Mouse (Mus musculus): ENCODE measurements around the gene Slc2a4. TPM values are rescaled to one million over a fixed set of nuclear protein-coding genes. Genes with fewer than 3 reads are reported as not detected.

Gene Slc2a4
- polyA plus RNA-seq (2016; fragmentation: Nextera tagmentation; extraction: Ambion mirVana): 11.0 and 13.0 TPM in 2 replicates

- WGBS: under 1% methylated on average over 34 of the region's 34 CpGs
- Histone ChIP-seq H3K27me3 (ENCODE audit: insufficient read depth, poor library complexity, severe bottlenecking) (peaks cover 14% of the 10 kb centered on the region), H3K4me1 (replicated peaks) (peaks cover 31% of the 10 kb centered on the region), H3K36me3 (peaks cover 31% of the 10 kb centered on the region), H3K27ac (peak within 1 kb of the TSS; percentile 95), H3K9me3 (no peaks in the 10 kb centered on the region), H3K4me3 (peak within 1 kb of the TSS; percentile 60)
- DNase-seq (ENCODE audit: low spot score): peak; percentile 97
Observed at GRCm38 (mm10) chr11:69948066-69948762, at the start of gene Slc2a4. Gene Slc2a4, minus strand, starts transcription at chr11:69948188.

- Histone ChIP-seq H3K4me1 (replicated peaks) (peaks cover 60% of the 10 kb centered on the region), H3K36me3 (peaks cover 51% of the 10 kb centered on the region)
- 2% methylated on average over 44 of the region's 44 CpGs for WGBS
Observed at GRCm38 (mm10) chr11:69997070-69997509, 49.1 kb upstream of the Slc2a4 start.

GRCm38 (mm10) chr11:69996161-69997061 is 48.4 kb upstream of the Slc2a4 start:
- Histone ChIP-seq H3K27ac (peak overlapping the region; percentile 98), H3K36me3 (peaks cover 47% of the 10 kb centered on the region), H3K9me3 (no peaks in the 10 kb centered on the region), H3K27me3 (ENCODE audit: insufficient read depth, poor library complexity, severe bottlenecking) (no peaks in the 10 kb centered on the region), H3K4me3 (peak overlapping the region; percentile 99), H3K4me1 (replicated peaks) (peaks cover 55% of the 10 kb centered on the region)
- WGBS: 1% methylated on average over 65 of the region's 66 CpGs
- DNase-seq (ENCODE audit: low spot score): peak; percentile 52

More at GRCm38 (mm10) chr11:69997070-69997509, 49.1 kb upstream of the Slc2a4 start:
- peak overlapping the region; percentile 98 for H3K27ac ChIP-seq
- peak overlapping the region; percentile 99 for H3K4me3 ChIP-seq
- peak; percentile 89 for DNase-seq (ENCODE audit: low spot score)
- no peaks in the 10 kb centered on the region for H3K27me3 ChIP-seq (ENCODE audit: insufficient read depth, poor library complexity, severe bottlenecking)
- H3K9me3 ChIP-seq: no peaks in the 10 kb centered on the region

- no peaks in the 10 kb centered on the region for H3K27me3 ChIP-seq (ENCODE audit: insufficient read depth, poor library complexity, severe bottlenecking)
- DNase-seq (ENCODE audit: low spot score): peak; percentile 99
- H3K4me1 ChIP-seq (replicated peaks): peaks cover 54% of the 10 kb centered on the region
- peak within 1 kb of the TSS; percentile 98 for H3K27ac ChIP-seq
- peak within 1 kb of the TSS; percentile 99 for H3K4me3 ChIP-seq
- WGBS: under 1% methylated on average over 36 of the region's 36 CpGs
- no peaks in the 10 kb centered on the region for H3K9me3 ChIP-seq
- peaks cover 47% of the 10 kb centered on the region for H3K36me3 ChIP-seq
Observed at GRCm38 (mm10) chr11:69995391-69995960, 47.5 kb upstream of the Slc2a4 start, which contains the start of gene Phf23. Gene Phf23, plus strand, starts transcription at chr11:69995777.

GRCm38 (mm10) chr11:69994401-69995090 is 46.6 kb upstream of the Slc2a4 start:
- 87% methylated on average over 11 of the region's 11 CpGs for WGBS
- Histone ChIP-seq H3K4me1 (replicated peaks) (peaks cover 54% of the 10 kb centered on the region), H3K9me3 (no peaks in the 10 kb centered on the region), H3K27ac (no peak overlapping the region), H3K36me3 (peaks cover 48% of the 10 kb centered on the region), H3K4me3 (peak overlapping the region; percentile 99), H3K27me3 (ENCODE audit: insufficient read depth, poor library complexity, severe bottlenecking) (no peaks in the 10 kb centered on the region)
- no peak for DNase-seq (ENCODE audit: low spot score)

DNA sequence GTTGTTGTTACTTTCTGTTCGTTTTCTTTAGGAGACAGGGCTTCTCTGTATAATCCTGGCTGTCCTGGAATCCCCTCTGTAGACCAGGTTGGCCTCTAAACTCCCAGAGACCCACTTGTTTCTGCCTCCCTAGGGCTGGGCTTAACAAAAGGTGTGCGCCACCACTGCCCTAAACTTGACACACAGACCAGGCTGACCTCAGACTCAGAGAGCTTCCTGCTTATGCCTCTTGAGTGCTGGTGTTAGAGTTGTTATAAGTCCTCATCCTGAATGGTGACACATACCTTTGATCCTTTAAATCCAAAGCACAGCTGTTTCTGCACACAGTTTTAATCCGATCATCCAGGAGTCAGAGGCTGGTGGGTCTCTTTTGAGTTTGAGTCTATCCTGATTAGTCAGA is 44.9 kb upstream of the Slc2a4 start:
- Histone ChIP-seq H3K27me3 (ENCODE audit: insufficient read depth, poor library complexity, severe bottlenecking) (no peaks in the 10 kb centered on the region), H3K27ac (no peak overlapping the region), H3K4me3 (peak overlapping the region; percentile 86), H3K9me3 (no peaks in the 10 kb centered on the region), H3K4me1 (replicated peaks) (peaks cover 45% of the 10 kb centered on the region), H3K36me3 (peaks cover 48% of the 10 kb centered on the region)
- WGBS: 93% methylated on average over 3 of the region's 3 CpGs
- DNase-seq (ENCODE audit: low spot score): no peak

GRCm38 (mm10) chr11:69992396-69992795 is 44.4 kb upstream of the Slc2a4 start:
- H3K27me3 ChIP-seq (ENCODE audit: insufficient read depth, poor library complexity, severe bottlenecking): no peaks in the 10 kb centered on the region
- peak overlapping the region; percentile 86 for H3K4me3 ChIP-seq
- WGBS: 89% methylated on average over 10 of the region's 10 CpGs
- no peaks in the 10 kb centered on the region for H3K9me3 ChIP-seq
- peak overlapping the region; percentile 40; the same call in 1 of the 2 replicates for H3K27ac ChIP-seq
- H3K4me1 ChIP-seq (replicated peaks): peaks cover 39% of the 10 kb centered on the region
- DNase-seq (ENCODE audit: low spot score): no peak
- H3K36me3 ChIP-seq: peaks cover 49% of the 10 kb centered on the region

- H3K27ac ChIP-seq: peak overlapping the region; percentile 95
- H3K27me3 ChIP-seq (ENCODE audit: insufficient read depth, poor library complexity, severe bottlenecking): no peaks in the 10 kb centered on the region
- peaks cover 56% of the 10 kb centered on the region for H3K36me3 ChIP-seq
- peak overlapping the region; percentile 86 for H3K4me3 ChIP-seq
- H3K9me3 ChIP-seq: no peaks in the 10 kb centered on the region
- peaks cover 33% of the 10 kb centered on the region for H3K4me1 ChIP-seq (replicated peaks)
- DNase-seq (ENCODE audit: low spot score): no peak
- under 1% methylated on average over 15 of the region's 15 CpGs for WGBS
Observed at GRCm38 (mm10) chr11:69991711-69992110, 43.7 kb upstream of the Slc2a4 start.

DNA sequence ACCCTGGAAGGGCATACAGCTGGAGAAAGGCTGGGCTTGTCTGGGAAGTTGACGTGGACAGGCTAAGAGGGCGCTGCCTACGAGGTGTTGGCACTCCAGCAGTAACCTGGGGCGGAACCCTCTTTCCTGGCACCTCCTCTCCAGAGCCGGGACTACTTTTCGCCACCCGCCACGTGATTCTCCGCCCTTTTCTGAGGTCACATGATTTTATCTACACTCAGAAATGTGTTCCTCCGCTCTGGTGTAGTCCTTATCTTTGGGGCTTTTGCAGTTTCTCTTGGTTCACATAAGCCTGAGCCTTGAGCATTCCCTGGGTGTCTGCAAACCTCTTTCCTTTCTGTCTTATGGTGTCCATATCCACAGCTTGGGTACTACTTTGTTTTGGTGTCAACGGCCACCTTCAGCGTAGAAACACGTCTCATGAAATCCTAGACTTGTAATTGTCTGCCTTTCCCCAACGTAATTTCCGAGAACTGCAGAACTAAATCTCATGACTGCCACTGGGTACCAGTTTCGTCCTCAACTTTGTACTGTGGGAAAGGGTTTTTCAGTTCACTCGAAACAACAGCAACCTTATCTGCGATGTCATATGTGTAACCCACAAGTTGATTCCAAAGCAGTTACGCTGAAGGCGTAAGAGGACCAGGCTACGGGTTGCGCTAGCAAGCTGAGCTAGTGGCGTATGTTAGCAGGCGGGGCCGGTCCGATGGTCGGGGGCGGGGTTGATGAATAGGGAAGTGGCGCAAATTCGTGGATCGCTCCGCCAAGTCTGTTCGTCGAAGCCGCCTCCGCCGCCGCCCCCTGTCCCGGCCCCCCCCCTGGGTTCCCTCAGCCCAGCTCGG is 43.1 kb upstream of the Slc2a4 start, which contains the start of gene Gabarap:
Gene Gabarap, plus strand, starts transcription at position 294 of the 842 bp plus-strand sequence.
- H3K27me3 ChIP-seq (ENCODE audit: insufficient read depth, poor library complexity, severe bottlenecking): no peaks in the 10 kb centered on the region
- H3K36me3 ChIP-seq: peaks cover 62% of the 10 kb centered on the region
- peaks cover 31% of the 10 kb centered on the region for H3K4me1 ChIP-seq (replicated peaks)
- H3K9me3 ChIP-seq: no peaks in the 10 kb centered on the region
- whole genome bisulfite sequencing: under 1% methylated on average over 40 of the region's 40 CpGs
- peak; percentile 95 for DNase-seq (ENCODE audit: low spot score)
- H3K27ac ChIP-seq: peak within 1 kb of the TSS; percentile 95
- H3K4me3 ChIP-seq: peak within 1 kb of the TSS; percentile 86

DNA sequence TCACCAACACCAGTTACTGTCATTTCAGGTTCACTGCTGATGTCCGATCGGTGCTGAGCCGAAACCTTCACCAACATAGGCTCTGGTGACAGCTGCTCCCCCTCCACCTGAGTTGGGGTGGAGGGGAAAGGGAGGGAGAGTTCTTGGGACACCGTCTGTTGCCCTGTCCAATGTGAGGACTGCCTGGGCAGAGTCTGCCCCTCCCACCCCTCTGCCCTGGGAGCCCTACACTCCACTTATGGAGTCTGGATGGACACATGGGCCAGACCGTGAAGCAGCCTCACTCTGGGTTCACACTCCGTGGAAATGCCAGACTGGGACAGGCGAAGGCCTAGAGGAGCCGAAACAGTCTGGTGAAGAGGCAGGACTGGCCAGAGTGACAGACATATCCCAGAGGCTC is 42.0 kb upstream of the Slc2a4 start:
- Histone ChIP-seq H3K27me3 (ENCODE audit: insufficient read depth, poor library complexity, severe bottlenecking) (no peaks in the 10 kb centered on the region), H3K9me3 (no peaks in the 10 kb centered on the region), H3K27ac (0 out of 2 replicates have a peak overlapping the region, but pooled peaks have one; percentile 43), H3K4me1 (replicated peaks) (peaks cover 31% of the 10 kb centered on the region), H3K4me3 (peak overlapping the region; percentile 23; the same call in 1 of the 2 replicates), H3K36me3 (peaks cover 73% of the 10 kb centered on the region)
- 94% methylated on average over 8 of the region's 8 CpGs for WGBS
- DNase-seq (ENCODE audit: low spot score): no peak

DNA sequence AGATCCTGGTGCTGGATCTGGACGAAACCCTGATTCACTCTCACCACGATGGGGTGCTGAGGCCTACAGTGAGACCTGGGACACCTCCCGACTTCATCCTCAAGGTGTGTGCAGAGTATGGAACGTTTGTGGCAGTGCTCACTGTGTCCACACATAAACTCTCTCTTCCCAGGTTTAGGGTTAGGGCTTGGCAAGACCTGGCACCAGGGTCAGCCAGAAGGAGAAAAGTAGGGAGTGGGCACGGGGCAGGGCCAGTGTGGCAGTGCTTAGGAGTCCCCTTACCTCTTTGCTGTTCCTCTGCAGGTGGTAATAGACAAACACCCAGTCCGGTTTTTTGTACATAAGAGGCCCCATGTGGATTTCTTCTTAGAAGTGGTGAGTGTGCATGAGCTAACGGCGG is 36.4 kb upstream of the Slc2a4 start:
- 93% methylated on average over 8 of the region's 8 CpGs for WGBS
- Histone ChIP-seq H3K36me3 (peaks cover 65% of the 10 kb centered on the region), H3K27me3 (ENCODE audit: insufficient read depth, poor library complexity, severe bottlenecking) (no peaks in the 10 kb centered on the region), H3K4me1 (replicated peaks) (peaks cover 27% of the 10 kb centered on the region), H3K4me3 (no peak overlapping the region), H3K9me3 (no peaks in the 10 kb centered on the region), H3K27ac (no peak overlapping the region)
- no peak for DNase-seq (ENCODE audit: low spot score)
